Mouse (Mus musculus) thymus, postnatal 0 days (tissue): ENCODE data around the gene Tmub2. TPM values are rescaled to one million over a fixed set of nuclear protein-coding genes. Genes with fewer than 3 reads are reported as not detected.

Experiments used
- DNase-seq: peaks from one replicate; pipeline ENCODE4 v3.0.0-alpha.2; 2015; ENCODE audit warnings: low spot score
- polyA plus RNA-seq: library from polyadenylated mRNA; unstranded; fragments of >200 nt; fragmentation: Nextera tagmentation; extraction: Ambion mirVana; gene quantifications from 2 replicates; pipeline ENCODE4 v1.2.1, GENCODE M21; 2015

Tmub2 gene
- polyA plus RNA-seq, 1 experiment from 2014 or later, result 45.1 TPM

DNA sequence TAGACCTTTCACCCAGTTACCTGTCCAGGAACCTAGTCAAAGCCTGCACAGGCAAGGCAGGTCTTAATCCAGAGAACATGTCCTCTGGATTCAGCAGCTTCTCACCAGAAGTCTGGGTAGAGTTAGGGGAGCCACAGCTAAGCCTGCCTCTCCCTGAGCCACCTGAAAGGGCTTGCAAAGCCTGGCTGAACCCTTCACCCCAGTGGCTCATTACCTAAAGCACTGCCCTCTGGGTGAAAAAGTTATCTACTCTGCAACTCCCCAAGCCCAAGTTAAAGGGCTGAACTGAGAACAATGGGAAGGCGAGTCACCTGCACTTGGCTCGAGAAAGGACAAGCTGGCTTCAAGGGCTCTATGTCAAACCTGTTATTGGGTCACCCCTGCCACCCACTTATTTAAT, 19.4 kb downstream of the Tmub2 start:
- DNase-seq, result no peak

DNA sequence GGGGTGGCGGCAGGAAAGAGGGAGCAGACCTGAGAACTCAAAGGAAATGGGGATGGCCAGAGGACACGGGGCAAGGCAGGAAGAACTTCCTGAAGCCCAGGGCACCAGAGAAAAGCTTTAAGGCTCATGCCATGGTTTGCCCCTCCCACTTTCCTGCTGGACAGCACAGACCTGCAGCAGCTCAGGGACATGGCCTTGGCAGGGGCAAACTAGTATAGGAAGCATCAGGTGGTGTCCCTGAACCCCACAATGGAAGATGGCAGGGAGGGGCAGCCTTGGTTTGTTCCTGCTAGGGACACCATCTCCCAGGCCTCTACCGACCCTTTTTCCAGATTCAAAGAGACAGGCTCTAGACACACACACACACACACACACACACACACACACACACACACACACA, 20.6 kb downstream of the Tmub2 start:
- DNase-seq, result no peak

DNA sequence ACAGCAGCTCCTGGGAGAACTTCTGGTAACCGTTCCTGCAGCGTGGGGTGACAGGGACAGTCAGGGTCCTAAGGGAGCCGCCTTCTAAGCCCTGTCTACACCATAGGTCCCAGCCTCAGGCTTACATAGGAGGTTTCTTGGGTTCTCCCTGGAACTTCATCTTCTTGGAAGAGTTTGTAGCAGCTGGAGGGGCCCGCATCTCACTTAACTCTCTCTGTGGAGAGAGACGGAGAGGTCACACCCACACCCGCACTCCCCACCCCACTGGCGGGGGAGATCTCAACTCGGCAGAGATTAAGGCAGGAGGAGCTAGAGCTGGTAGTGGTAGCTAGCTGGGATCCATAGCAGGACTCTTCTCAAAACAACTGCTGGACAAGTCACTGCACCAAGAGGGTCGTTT, 23.4 kb downstream of the Tmub2 start:
- DNase-seq, result no peak

DNA sequence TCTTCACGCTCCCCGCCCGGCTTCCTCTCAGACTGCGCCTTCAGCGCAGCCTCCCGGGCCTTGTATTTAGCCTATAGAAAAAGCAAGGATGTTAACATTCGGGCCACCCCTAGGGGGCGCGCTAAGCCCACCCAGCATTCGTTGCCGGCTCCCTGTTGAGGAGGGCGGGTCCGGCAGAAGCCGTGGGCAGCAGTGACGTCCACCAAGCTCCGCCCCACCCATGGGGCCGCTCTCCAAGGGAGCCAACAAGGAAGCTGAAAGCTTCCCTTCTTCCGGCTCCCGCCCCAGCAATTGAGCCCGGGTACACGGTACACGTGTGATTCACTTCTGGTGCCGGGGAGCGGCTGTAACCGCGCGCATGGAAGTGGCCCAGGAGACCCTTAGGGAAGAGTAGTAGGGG, 24.2 kb downstream of the Tmub2 start:
- DNase-seq, result peak; percentile 97

DNA sequence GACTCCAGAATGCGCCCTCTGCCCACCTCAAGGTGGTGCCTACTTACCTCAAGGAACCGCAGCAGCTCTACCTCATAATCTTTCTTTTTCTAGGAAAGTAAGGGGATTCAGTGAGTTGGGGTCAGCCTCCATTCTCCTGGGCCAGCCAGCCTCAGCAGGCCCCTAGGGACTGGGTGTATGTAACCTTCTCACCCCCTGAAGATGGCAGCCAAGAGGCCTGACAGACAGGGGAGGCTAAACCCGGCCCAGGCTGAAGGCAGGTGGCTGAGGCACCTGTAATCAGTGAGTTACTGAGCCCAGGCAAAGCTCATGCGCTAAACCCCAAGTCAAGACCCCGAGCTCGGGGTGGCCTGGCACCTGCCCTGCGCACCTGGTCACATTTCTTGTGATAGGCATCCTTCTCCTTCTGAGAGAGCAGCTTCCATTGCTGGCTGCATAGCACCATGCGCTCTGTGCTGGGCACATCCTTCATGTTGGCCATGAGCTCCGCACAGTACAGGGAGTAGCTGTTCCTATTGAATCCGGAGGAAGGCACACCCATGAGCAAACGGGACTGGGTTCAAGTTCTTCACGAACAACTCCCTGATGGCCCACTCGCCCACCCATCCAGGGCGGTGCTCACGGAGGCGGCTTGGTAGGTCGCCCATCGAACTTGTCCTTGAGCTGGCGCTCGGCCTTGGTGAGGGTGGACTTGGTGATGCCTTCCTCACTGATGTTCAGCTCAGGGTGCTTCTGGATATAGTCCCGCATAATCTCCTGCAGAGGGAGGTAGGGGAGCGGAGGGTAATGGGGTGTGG, 25.3 kb downstream of the Tmub2 start:
- peak; percentile 20 for DNase-seq

DNA sequence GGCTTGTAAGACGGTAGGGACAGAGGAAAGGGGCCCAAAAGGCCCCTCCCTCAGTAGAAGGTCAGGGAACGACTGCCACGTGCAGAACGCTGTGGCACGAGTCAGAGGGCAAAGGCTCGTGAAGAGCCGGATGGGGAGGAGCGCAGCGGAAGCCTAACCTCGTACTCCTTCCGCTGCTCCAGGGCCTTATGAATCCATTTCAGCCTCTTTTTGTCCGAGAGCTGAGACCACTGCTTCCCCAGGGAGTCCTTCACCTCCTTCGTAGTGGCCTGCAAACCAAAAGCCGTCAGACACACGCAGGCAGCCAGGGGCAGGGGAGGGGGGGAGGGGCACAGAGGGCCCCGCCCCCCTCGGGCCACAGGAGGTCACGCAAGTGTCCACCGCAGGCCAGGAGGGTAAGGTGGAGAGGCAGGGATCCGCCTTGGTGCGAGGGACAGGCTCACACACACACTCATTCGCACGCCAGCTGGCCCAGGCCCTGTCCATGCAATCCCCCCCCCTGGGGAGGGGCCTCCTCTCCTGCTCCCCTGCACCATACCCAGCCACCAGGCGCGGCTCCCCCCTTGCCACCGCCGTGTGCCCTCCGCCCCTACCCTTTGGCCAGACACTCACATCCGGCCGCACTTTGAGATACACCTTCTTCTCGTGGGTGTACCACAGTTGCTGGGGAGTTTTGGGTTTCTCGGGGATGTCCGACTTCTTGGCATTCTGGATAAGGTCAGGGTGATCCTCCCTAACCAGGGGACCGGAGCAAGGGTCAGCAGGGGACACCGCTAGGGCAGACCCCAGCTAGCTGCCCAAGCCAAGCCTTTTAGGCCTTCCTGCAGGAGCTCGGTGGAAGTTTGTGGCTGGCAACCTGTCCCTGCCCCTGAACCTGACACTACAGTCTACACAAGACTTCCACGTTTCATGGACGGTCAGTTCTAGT, 26.3 kb downstream of the Tmub2 start:
- DNase-seq, result no peak

DNA sequence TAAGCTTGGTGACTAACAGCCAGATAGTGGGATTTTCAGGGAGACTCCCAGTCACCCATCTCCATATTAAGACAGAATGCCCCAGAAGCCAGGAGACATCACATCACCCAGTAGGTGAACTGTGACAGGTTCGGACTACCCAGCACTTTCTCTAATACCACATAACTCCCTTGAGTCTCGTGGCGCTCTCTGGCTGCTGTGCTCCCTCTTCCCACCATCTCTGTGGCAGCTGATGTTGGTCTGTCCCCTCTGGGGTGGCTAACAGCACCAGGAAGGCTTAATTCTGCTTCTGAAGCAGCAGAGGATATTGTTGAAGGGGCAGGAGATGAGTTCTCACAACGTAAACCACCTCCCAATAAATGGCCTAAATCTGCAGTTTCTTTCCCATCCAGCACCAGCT, 27.2 kb downstream of the Tmub2 start:
- DNase-seq, result no peak

DNA sequence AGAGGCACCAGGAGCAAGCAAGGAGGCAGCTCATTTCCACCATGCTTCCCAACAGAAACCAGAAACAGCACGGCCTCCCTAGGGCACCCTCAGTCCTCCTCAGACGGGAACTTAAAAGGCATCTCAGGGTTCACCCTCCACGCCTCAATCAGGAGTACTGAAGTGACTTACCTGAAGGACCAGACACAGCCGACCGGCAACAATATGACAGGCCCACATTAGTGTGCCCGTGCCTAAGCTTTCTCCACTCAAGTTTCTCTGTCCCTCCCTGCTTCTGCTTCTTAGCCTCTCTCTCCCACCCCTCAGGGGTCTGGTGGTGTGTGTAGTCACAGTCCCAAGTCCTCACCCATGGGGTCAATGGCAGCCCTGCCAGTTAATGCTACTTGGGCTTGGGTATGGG, 27.9 kb downstream of the Tmub2 start:
- DNase-seq, result no peak

DNA sequence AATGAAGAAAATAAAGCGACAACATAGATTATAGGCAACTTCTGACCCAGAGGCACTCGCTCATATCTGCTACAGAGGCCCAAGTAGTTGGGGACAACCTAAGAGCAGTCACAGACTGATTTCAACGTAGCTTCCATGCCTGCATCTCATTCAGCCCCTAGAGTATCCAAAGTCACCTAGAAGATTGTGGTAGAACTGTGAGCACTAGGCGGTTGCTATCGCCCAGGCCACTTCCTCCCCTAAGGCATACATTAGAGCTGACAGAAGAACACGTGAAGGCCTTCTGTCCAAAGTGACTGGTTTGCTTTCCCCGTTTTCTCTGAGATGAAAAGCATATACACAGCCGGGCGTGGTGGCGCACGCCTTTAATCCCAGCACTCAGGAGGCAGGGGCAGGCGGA, 29.6 kb downstream of the Tmub2 start:
- DNase-seq, result no peak

DNA sequence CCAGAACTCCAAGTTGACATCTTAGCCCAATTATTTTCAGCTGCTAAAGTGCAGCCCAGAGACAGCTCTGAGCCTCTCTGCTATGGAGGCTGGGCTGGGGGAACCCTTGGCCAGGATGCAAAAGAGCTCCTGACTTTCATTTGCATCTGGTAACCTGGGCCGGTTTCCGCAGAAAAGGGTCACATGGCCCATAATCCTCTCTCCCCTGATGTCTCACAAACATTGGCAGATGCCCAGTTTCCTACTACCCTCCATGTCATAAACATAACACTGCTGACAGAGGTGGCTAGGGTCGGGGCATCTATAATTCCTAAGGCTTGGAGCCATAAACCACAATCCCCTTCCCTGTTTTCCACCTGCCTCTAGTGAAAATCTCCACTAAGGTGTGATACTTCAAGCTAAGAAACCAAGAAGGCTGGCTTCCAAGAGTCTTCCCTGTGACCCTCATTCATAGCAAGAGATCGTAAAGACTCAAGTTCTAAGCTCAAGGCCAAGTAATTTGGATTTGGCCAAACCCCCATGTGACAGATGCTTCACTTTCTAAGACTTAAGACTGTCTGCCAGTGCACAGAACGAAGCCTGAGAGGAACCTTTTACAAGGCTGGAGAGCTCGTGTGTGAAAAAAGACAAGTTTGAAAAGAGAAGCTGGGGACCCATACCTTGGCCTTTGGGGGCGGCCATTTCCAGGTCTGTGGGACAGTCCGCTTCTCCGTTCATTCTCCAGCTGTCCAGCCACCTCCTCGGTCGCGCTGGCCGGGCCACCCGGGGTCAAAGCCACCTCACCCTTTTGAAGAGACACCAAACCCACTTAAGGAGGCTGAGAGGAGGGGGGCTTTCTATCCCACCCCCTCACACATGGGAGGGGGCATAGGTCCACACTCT, 31.2 kb downstream of the Tmub2 start:
- DNase-seq, result no peak

DNA sequence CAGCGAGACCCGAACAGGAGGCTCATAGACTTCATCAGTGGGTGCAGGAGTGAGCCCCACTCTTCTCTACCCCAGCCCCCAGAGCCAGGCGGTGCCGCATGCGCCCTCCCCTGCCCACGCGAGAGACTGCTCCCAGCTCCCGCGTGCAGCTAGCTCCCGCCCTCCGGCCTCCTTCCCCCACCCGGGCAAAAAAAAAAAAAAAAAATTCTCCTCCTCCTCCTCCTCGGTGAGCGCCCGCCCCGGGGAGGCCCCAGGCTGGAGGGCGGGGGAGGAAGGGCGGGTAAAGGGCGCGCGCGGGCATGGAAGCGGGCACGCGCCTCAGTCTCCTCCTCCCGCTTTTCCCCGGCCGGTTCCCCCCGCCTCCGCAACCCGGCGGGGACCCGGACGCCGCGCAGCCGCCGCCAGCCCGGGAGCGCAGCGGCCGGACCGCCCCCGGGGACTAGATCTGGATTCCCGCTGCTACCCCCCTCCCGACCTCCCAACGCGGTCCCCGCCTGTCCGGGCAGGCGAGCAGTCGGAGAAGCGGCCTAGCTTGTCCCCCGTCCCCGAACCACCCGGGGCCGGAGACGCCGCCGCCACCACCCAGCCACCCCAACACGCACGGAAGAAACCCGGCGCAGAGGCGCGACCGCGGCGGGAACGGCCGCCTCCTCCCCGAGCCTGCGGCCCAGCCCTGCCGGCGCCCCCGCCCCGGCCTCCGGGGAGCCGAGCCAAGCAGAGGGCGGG, 32.0 kb downstream of the Tmub2 start:
- DNase-seq, result peak; percentile 91

DNA sequence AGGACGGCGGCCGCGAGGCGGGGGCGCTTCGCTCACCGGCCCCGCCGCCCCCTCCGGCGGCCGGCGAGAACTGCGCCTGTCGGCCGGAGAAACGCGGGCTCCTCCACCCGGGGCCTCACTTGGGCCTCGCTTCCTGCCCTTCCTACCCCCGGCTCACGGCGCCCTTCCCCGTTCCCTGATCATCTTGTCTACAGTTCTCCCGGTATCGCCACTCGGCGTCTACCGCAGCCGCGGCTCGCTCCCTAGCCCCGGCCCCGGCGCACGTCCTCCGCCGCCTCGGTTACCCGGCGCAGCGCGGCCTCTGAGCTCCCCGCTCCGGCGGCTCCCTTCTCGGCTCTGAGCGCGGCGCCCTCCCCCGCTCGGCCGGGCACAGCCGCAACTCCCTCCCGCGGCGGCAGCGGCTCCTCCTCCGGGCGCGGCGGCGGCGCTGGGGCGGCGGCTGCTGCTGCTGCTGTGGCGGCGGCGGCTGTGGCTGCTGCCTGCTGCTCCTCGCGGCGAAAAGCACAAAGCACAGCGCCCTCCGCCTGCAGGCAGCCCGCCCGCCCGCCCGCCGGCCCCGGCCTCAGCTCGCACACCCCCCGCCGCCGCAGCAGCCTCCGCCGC, 32.7 kb downstream of the Tmub2 start:
- DNase-seq, result peak; percentile 74

DNA sequence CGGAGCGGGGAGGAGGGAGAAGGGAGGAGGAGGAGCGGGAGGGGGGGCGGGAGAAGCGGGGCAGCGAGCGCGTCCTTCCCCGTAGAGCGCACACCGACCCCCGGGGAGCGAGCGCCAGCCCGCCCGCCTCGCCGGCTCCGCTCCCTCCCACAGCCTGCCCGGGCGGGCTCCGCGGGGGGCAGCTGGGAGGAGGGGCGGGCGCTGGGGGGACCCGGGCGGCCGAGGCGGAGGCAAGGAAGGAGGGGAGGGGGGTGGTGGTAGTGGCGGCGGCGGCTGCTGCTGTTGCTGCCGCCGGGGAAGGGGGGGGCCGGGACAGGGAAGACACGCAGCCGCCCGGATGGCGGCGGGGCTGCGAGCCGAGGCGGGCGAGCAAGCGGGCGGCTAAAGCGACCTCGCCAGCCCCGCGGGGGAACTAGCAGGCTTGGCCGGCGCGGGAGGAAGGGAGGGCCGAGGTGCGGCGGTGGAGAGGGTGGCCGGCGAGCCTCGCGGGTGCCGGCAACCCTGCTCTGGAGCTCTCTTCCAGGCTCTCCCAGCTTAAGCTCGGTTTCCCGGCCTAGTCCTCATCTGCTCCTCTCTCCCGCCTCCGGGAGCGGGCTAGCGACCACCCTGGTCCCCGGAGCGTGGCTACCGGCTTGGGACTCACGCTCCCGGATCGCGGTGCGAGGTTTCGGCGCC, 33.3 kb downstream of the Tmub2 start:
- DNase-seq, result no peak

DNA sequence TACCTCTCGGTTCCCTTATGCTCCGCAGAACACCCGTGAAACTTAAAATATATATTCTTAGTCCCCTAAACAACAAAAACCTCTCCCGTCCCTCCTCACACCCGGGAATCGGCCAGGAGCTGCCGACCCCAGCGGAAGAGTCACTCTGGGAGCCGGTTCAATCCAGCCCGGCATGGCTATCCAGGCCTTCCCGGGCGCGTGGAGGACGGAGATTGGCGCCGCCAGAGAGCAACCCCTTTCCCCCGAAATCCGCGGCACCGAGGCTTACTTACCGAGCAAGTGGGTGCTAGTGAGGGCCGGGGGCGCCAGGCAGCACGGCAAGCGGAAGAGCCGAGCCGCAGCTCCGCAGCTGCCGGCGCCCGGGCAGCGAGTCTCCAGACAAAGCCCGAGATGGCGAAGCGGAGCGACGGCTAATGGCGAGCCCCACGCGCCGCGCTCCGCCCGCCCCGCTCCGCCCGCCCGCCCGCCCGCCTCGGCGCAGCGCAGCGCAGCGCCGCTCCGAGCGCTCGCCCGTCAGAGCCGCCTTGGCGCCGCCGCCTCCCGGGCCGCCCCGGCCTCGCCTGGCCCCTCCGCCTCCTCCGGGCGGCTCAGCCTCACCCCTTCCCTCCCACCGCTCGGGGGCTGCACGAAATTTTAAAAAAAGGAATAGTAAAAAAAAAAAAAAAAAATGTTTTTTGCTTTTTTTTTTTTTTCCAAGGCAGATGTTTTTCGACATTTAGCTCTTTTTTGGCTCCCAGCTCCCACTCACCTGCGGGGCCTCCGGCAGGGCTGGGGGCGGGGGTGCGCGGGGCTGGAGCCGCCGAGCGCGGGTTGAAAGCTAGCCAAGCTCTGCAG, 34.1 kb downstream of the Tmub2 start:
- DNase-seq, result peak; percentile 64

DNA sequence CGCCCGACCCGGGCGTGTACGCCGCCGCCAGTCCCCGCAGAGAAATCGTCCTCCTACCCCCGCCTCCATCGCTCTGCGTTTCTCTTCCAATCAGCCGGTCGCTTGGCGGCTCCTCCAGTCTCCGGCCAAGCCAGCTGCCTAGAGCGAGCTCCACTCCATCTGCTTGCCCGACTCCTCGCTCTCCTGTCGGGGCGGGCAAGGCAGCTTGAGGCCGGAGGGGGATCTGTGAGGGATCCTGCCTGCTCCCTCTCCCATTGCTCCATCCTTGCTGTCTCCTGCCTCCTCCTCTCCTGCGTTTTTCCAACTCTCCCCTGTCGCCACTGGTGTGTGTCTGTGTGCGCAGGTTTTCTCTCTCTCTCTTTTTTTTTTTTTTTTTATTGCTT, 34.7 kb downstream of the Tmub2 start, which contains the start of gene Ubtf:
Ubtf (minus strand) TSS at position 333 of the 383 bp plus-strand sequence.
- peak; percentile 66 for DNase-seq

DNA sequence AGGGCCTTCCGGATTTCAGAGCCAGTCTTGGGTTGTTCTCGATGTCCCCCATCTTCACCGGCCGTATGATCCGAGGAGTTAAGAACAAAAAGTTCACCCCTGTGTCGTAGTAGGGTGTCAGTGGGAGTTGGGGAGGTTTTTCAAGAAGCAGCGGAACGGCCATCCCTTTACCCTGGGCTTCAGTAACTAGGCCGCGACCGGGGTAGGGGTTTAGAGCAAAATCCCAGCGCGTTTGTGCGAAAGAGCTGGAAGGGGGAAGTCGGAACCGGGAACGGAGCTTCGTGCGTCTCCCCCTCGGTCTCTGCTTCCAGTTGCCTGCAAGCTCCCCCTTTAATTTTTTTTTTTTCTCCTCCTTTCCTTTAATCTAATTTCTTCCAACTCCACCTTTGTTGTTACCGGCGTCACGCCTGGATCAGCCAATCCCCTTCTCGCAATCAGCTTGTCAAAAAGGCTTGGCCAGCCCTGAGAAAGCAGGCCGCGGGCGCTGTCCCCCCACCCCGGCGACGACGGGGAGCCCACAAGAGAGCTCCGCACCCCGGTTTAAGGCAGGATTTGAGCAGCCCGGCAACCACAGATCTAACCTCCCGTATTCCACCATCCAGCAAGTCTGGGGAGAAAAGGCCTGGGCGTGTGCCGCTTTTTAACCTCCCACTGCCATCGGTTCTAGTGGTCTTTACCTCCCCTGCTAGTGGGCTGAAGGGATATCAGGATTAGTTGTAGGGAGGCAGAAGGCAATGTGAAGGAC, 35.4 kb downstream of the Tmub2 start:
- peak; percentile 64 for DNase-seq

DNA sequence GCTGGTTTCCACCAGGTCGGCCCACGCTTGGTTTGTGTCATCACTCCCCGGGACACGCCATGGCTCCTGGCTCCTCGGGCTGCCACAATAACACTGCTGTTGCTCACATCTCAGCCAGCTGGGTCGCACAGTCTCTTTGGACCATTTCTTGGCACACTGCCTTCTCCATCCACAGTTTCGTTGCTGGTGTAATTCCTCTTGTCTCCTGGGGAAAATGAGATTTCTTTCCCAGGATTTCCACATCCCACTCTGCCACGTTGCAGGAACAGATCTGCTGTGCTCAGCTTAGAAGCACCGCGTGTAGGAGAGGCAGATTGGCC, 35.9 kb downstream of the Tmub2 start:
- no peak for DNase-seq

DNA sequence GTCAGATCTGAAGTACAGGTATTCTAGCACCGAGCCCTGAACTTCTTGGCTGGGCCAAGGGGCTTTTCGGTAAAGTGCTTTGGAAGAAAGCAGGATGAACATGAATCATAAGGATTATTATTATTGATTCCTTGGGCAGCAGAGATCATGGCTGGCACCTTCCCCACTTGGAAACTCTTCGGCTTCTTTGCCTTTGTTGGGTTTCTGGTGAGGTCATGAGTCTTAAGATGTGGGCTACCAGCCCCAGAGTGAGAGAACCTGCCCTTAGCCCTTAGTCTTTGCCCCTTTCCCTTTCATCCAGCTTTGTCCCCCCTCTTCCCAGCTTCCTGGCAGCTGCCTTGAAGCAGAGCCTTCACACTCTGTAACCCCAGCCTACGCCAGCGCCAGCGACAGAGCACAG, 37.2 kb downstream of the Tmub2 start:
- no peak for DNase-seq
